Mouse (Mus musculus): ENCODE data around the gene Mettl8. TPM values are rescaled to one million over a fixed set of nuclear protein-coding genes. Genes with fewer than 3 reads are reported as not detected.

Mettl8 gene
- total and polyA plus RNA-seq, 3 experiments, result 7.5 to 9.2 (median 7.8) TPM

GRCm38 (mm10) chr2:71004354-71004753 lies 51.0 kb downstream of the Mettl8 start:
- Histone ChIP-seq H3K9me3 (replicated peaks; ENCODE audit: low read length) (peaks cover 2% of the 10 kb centered on the region), H3K27me3 (replicated peaks) (no peaks in the 10 kb centered on the region), H3K36me3 (replicated peaks in 1 of 2; ENCODE audit: control insufficient read depth in 1 of 2, insufficient read depth in 1 of 2, low read length in 1 of 2) (peaks cover 0 to 9% of the 10 kb centered on the region in 2 experiments), H3K4me2 (ENCODE audit: insufficient read depth, low read depth, poor library complexity, severe bottlenecking) (no peak overlapping the region), H3K4me1 (ENCODE audit: control insufficient read depth in 1 of 2, insufficient read depth in 2 of 2) (peaks cover 3 to 12% of the 10 kb centered on the region in 2 experiments; a peak in 3 of 4 replicates), H3K4me3 (replicated peaks in 1 of 3; ENCODE audit: low read depth in 2 of 3, low read length in 2 of 3, poor library complexity in 1 of 3) (no peak overlapping the region), H3K9ac (ENCODE audit: insufficient read depth, low read depth) (no peak overlapping the region), H3K27ac (ENCODE audit: insufficient read depth, low read depth) (no peak overlapping the region), H3K79me2 (replicated peaks; ENCODE audit: control insufficient read depth, extremely low read depth, insufficient read depth, poor library complexity, severe bottlenecking) (no peaks in the 10 kb centered on the region)
- dilution Hi-C loops (cut with MboI; ENCODE audit: extremely low pct_ligation_motif_present, extremely low pct_unique_long_range_greater_than_20kb, low sequenced_read_pairs), result no loop called here
- no peak for DNase-seq (ENCODE audit: extremely low read depth)
- in situ Hi-C loops (cut with MboI; ENCODE audit: low pct_ligation_motif_present, low pct_unique_long_range_greater_than_20kb, low sequenced_read_pairs), result no loop called here
- TF ChIP-seq NRF1 (IDR thresholded peaks at IDR 0.05; ENCODE audit: low read depth, low read length), result no peak
- no peak for TF ChIP-seq JUN (IDR thresholded peaks at IDR 0.05; ENCODE audit: insufficient read depth, low read depth, low read length)
- TF ChIP-seq KAT2A (IDR thresholded peaks at IDR 0.05; ENCODE audit: insufficient replicate concordance, low read length), result no peak
- no peak for TF ChIP-seq POLR2A (IDR thresholded peaks at IDR 0.05; ENCODE audit: low read depth, low read length)
- TF ChIP-seq CHD1 (IDR thresholded peaks at IDR 0.05; ENCODE audit: low read depth, low read length), result no peak
- TF ChIP-seq MYC (IDR thresholded peaks at IDR 0.05; ENCODE audit: low read depth, low read length), result no peak
- no peak for TF ChIP-seq ZMIZ1 (IDR thresholded peaks at IDR 0.05; ENCODE audit: low read depth, low read length)

- no peak for DNase-seq (ENCODE audit: extremely low read depth)
- H3K27me3 ChIP-seq (replicated peaks), result no peaks in the 10 kb centered on the region
- no peak overlapping the region for H3K4me3 ChIP-seq (replicated peaks in 1 of 3; ENCODE audit: low read depth in 2 of 3, low read length in 2 of 3, poor library complexity in 1 of 3)
- peaks cover 0 to 4% of the 10 kb centered on the region in 2 experiments for H3K36me3 ChIP-seq (replicated peaks in 1 of 2; ENCODE audit: control insufficient read depth in 1 of 2, insufficient read depth in 1 of 2, low read length in 1 of 2)
- in situ Hi-C loops (cut with MboI; ENCODE audit: low pct_ligation_motif_present, low pct_unique_long_range_greater_than_20kb, low sequenced_read_pairs), result no loop called here
- no peak overlapping the region for H3K9ac ChIP-seq (ENCODE audit: insufficient read depth, low read depth)
- no peaks in the 10 kb centered on the region for H3K9me3 ChIP-seq (replicated peaks; ENCODE audit: low read length)
- dilution Hi-C loops (cut with MboI; ENCODE audit: extremely low pct_ligation_motif_present, extremely low pct_unique_long_range_greater_than_20kb, low sequenced_read_pairs), result no loop called here
- no peaks in the 10 kb centered on the region for H3K79me2 ChIP-seq (replicated peaks; ENCODE audit: control insufficient read depth, extremely low read depth, insufficient read depth, poor library complexity, severe bottlenecking)
- H3K27ac ChIP-seq (ENCODE audit: insufficient read depth, low read depth), result no peak overlapping the region
- H3K4me2 ChIP-seq (ENCODE audit: insufficient read depth, low read depth, poor library complexity, severe bottlenecking), result no peak overlapping the region
- H3K4me1 ChIP-seq (ENCODE audit: control insufficient read depth in 1 of 2, insufficient read depth in 2 of 2), result peaks cover 3 to 12% of the 10 kb centered on the region in 2 experiments; a peak in 3 of 4 replicates
- no peak for TF ChIP-seq CTCF (conservative IDR thresholded peaks at IDR 0.05 in 1 of 2, IDR thresholded peaks at IDR 0.05 in 1 of 2; ENCODE audit: low read depth in 2 of 2, low read length in 2 of 2)
- no peak for TF ChIP-seq MAZ (IDR thresholded peaks at IDR 0.05; ENCODE audit: low read depth, low read length)
- TF ChIP-seq JUN (IDR thresholded peaks at IDR 0.05; ENCODE audit: insufficient read depth, low read depth, low read length), result no peak
- no peak for TF ChIP-seq ELF1 (IDR thresholded peaks at IDR 0.05; ENCODE audit: low read depth, low read length)
- TF ChIP-seq NRF1 (IDR thresholded peaks at IDR 0.05; ENCODE audit: low read depth, low read length), result no peak
- no peak for TF ChIP-seq POLR2A (IDR thresholded peaks at IDR 0.05; ENCODE audit: low read depth, low read length)
- TF ChIP-seq MEF2A (IDR thresholded peaks at IDR 0.05; ENCODE audit: borderline replicate concordance, low read depth, low read length), result no peak
- TF ChIP-seq POLR2AphosphoS2 (IDR thresholded peaks at IDR 0.05; ENCODE audit: low read depth, low read length), result no peak
- no peak for TF ChIP-seq E2F4 (IDR thresholded peaks at IDR 0.05; ENCODE audit: insufficient replicate concordance, low read depth, low read length)
- TF ChIP-seq MAFK (IDR thresholded peaks at IDR 0.05; ENCODE audit: insufficient replicate concordance, low read length), result no peak
- TF ChIP-seq MXI1 (IDR thresholded peaks at IDR 0.05; ENCODE audit: low read depth, low read length), result no peak
- TF ChIP-seq ETS1 (conservative IDR thresholded peaks at IDR 0.05; ENCODE audit: low read depth, low read length), result no peak
- TF ChIP-seq ZMIZ1 (IDR thresholded peaks at IDR 0.05; ENCODE audit: low read depth, low read length), result no peak
- no peak for TF ChIP-seq ZC3H11A (IDR thresholded peaks at IDR 0.05; ENCODE audit: low read depth, low read length)
- TF ChIP-seq RCOR1 (conservative IDR thresholded peaks at IDR 0.05; ENCODE audit: low read depth, low read length), result no peak
- no peak for TF ChIP-seq PAX5 (IDR thresholded peaks at IDR 0.05; ENCODE audit: low read length)
- no peak for TF ChIP-seq ZKSCAN1 (IDR thresholded peaks at IDR 0.05; ENCODE audit: borderline replicate concordance, low read depth, low read length)
- no peak for TF ChIP-seq JUND (conservative IDR thresholded peaks at IDR 0.05; ENCODE audit: low read depth, low read length)
These were observed 52.9 kb downstream of the Mettl8 start for GRCm38 (mm10) chr2:71002509-71002908.
